Mouse (Mus musculus) midbrain, embryonic 15.5 days (tissue): Measurements from ENCODE around the gene Ak1. TPM values are rescaled to one million over a fixed set of nuclear protein-coding genes. Genes with fewer than 3 reads are reported as not detected.

Experiments used
- ATAC-seq: fragments of 200-750 bp; cut with Nextera tagmentation; replicated peaks from 2 replicates; pipeline ENCODE4 v1.8.0; 2017; ENCODE audit warnings: moderate TSS enrichment
- H3K27ac ChIP-seq: fragments of 300-500 bp; sonication (generic); 2 replicates; pipeline ENCODE4 v1.5.1; 2015; ENCODE audit warnings: mild to moderate bottlenecking, inconsistent platforms
- H3K27me3 ChIP-seq: fragments of 300-500 bp; sonication (generic); replicated peaks from 2 replicates; pipeline ENCODE4 v1.6.1; 2015; ENCODE audit warnings: inconsistent platforms
- H3K36me3 ChIP-seq: fragments of 300-500 bp; sonication (generic); replicated peaks from 2 replicates; pipeline ENCODE4 v1.6.1; 2015; ENCODE audit warnings: inconsistent platforms
- H3K4me1 ChIP-seq: fragments of 300-500 bp; sonication (generic); 2 replicates; pipeline ENCODE4 v1.6.1; 2015; ENCODE audit warnings: inconsistent platforms
- H3K4me2 ChIP-seq: fragments of 300-500 bp; sonication (generic); 2 replicates; pipeline ENCODE4 v1.6.1; 2015; ENCODE audit warnings: inconsistent platforms, mild to moderate bottlenecking, moderate library complexity
- H3K4me3 ChIP-seq: fragments of 300-500 bp; sonication (generic); 2 replicates; pipeline ENCODE4 v1.5.1; 2015; ENCODE audit warnings: mild to moderate bottlenecking, inconsistent platforms
- H3K9ac ChIP-seq: fragments of 300-500 bp; sonication (generic); 2 replicates; pipeline ENCODE4 v1.6.1; 2015; ENCODE audit warnings: mild to moderate bottlenecking, inconsistent platforms
- H3K9me3 ChIP-seq: fragments of 300-500 bp; sonication (generic); 2 replicates; pipeline ENCODE4 v1.6.1; 2016; ENCODE audit warnings: inconsistent platforms
- WGBS: fragments of 180-500 bp; shearing (Covaris S2); methylation state at CpG from one replicate; pipeline ENCODE4 v1.1.7; 2015; ENCODE audit warnings: mixed read lengths; 5-methylcytosine and 5-hydroxymethylcytosine counted together
- polyA plus RNA-seq: library from polyadenylated mRNA; unstranded; fragments of >200 nt; fragmentation: Nextera tagmentation; extraction: Ambion mirVana; gene quantifications from 2 replicates; pipeline ENCODE4 v1.2.1, GENCODE M21; 2015

The Ak1 gene
- polyA plus RNA-seq, 1 experiment from 2014 or later: 97.6 TPM

GRCm38 (mm10) chr2:32604631-32605030 lies 16.9 kb upstream of the Ak1 start:
- ATAC-seq: no peak

GRCm38 (mm10) chr2:32606161-32607142 lies 15.1 kb upstream of the Ak1 start:
- Histone ChIP-seq H3K4me1 (peaks cover 32% of the 10 kb centered on the region), H3K9me3 (no peaks in the 10 kb centered on the region), H3K4me2 (peak overlapping the region; percentile 90), H3K36me3 (no peaks in the 10 kb centered on the region), H3K9ac (peak overlapping the region; percentile 81), H3K4me3 (peak overlapping the region; percentile 71), H3K27ac (peak overlapping the region; percentile 27; the same call in 1 of the 2 replicates), H3K27me3 (no peaks in the 10 kb centered on the region)
- 11% methylated on average over 55 of the region's 55 CpGs for WGBS
- ATAC-seq: peak; percentile 86

More at GRCm38 (mm10) chr2:32604631-32605030, 16.9 kb upstream of the Ak1 start:
- H3K27me3 ChIP-seq: no peaks in the 10 kb centered on the region
- no peak overlapping the region for H3K9ac ChIP-seq
- WGBS: 50% methylated on average over 10 of the region's 10 CpGs
- no peak overlapping the region for H3K4me3 ChIP-seq
- peaks cover 27% of the 10 kb centered on the region for H3K4me1 ChIP-seq
- no peak overlapping the region for H3K27ac ChIP-seq
- H3K4me2 ChIP-seq: no peak overlapping the region
- H3K36me3 ChIP-seq: no peaks in the 10 kb centered on the region
- no peaks in the 10 kb centered on the region for H3K9me3 ChIP-seq

GRCm38 (mm10) chr2:32607262-32607947 lies 14.2 kb upstream of the Ak1 start:
- Histone ChIP-seq H3K9ac (peak overlapping the region; percentile 81), H3K9me3 (no peaks in the 10 kb centered on the region), H3K4me3 (peak overlapping the region; percentile 71), H3K4me2 (peak overlapping the region; percentile 90), H3K4me1 (peaks cover 31% of the 10 kb centered on the region), H3K27me3 (no peaks in the 10 kb centered on the region), H3K27ac (peak overlapping the region; percentile 27; the same call in 1 of the 2 replicates), H3K36me3 (no peaks in the 10 kb centered on the region)
- ATAC-seq: peak; percentile 69
- 5% methylated on average over 34 of the region's 34 CpGs for WGBS

GRCm38 (mm10) chr2:32608141-32608777 lies 13.3 kb upstream of the Ak1 start:
- 10% methylated on average over 25 of the region's 25 CpGs for WGBS
- H3K9ac ChIP-seq: no peak overlapping the region
- peak; percentile 38 for ATAC-seq

GRCm38 (mm10) chr2:32608778-32609435 lies 12.7 kb upstream of the Ak1 start:
- no peak for ATAC-seq

More at GRCm38 (mm10) chr2:32608141-32608777, 13.3 kb upstream of the Ak1 start:
- Histone ChIP-seq H3K27me3 (no peaks in the 10 kb centered on the region), H3K4me3 (peak overlapping the region; percentile 71), H3K27ac (no peak overlapping the region), H3K36me3 (no peaks in the 10 kb centered on the region), H3K9me3 (no peaks in the 10 kb centered on the region), H3K4me2 (peak overlapping the region; percentile 90), H3K4me1 (peaks cover 27% of the 10 kb centered on the region)

GRCm38 (mm10) chr2:32610610-32611229 lies 10.8 kb upstream of the Ak1 start:
- no peak overlapping the region for H3K27ac ChIP-seq
- ATAC-seq: no peak

More at GRCm38 (mm10) chr2:32608778-32609435, 12.7 kb upstream of the Ak1 start:
- H3K4me3 ChIP-seq: peak overlapping the region; percentile 71; the same call in 1 of the 2 replicates
- no peak overlapping the region for H3K27ac ChIP-seq
- H3K4me2 ChIP-seq: peak overlapping the region; percentile 90
- H3K9me3 ChIP-seq: no peaks in the 10 kb centered on the region
- no peak overlapping the region for H3K9ac ChIP-seq
- H3K27me3 ChIP-seq: no peaks in the 10 kb centered on the region
- H3K36me3 ChIP-seq: no peaks in the 10 kb centered on the region
- H3K4me1 ChIP-seq: peaks cover 27% of the 10 kb centered on the region
- 47% methylated on average over 18 of the region's 18 CpGs for WGBS

GRCm38 (mm10) chr2:32612274-32612673 lies 9.3 kb upstream of the Ak1 start:
- Histone ChIP-seq H3K27ac (no peak overlapping the region), H3K4me3 (no peak overlapping the region), H3K4me2 (no peak overlapping the region), H3K9me3 (no peaks in the 10 kb centered on the region), H3K27me3 (no peaks in the 10 kb centered on the region), H3K4me1 (peaks cover 20% of the 10 kb centered on the region), H3K36me3 (0 out of 2 replicates have a peak, but pooled peaks cover 4% of the 10 kb centered on the region), H3K9ac (no peak overlapping the region)
- WGBS: 69% methylated on average over 26 of the region's 26 CpGs
- no peak for ATAC-seq

More at GRCm38 (mm10) chr2:32610610-32611229, 10.8 kb upstream of the Ak1 start:
- Histone ChIP-seq H3K4me2 (peak overlapping the region; percentile 44), H3K36me3 (0 out of 2 replicates have a peak, but pooled peaks cover 4% of the 10 kb centered on the region), H3K4me1 (peaks cover 27% of the 10 kb centered on the region), H3K9ac (no peak overlapping the region), H3K9me3 (no peaks in the 10 kb centered on the region), H3K27me3 (no peaks in the 10 kb centered on the region), H3K4me3 (peak overlapping the region; percentile 29)
- 17% methylated on average over 23 of the region's 23 CpGs for WGBS

- Histone ChIP-seq H3K36me3 (0 out of 2 replicates have a peak, but pooled peaks cover 4% of the 10 kb centered on the region), H3K4me1 (peaks cover 16% of the 10 kb centered on the region), H3K27me3 (no peaks in the 10 kb centered on the region), H3K4me2 (no peak overlapping the region), H3K4me3 (no peak overlapping the region), H3K9me3 (no peaks in the 10 kb centered on the region), H3K27ac (no peak overlapping the region), H3K9ac (no peak overlapping the region)
- no peak for ATAC-seq
- WGBS: 94% methylated on average over 1 of the region's 1 CpGs
These were observed 4.4 kb upstream of the Ak1 start for GRCm38 (mm10) chr2:32617109-32617508.

- ATAC-seq: no peak
- Histone ChIP-seq H3K9me3 (no peaks in the 10 kb centered on the region), H3K27me3 (no peaks in the 10 kb centered on the region), H3K4me2 (no peak overlapping the region), H3K36me3 (0 out of 2 replicates have a peak, but pooled peaks cover 4% of the 10 kb centered on the region), H3K27ac (no peak overlapping the region), H3K4me1 (peaks cover 16% of the 10 kb centered on the region), H3K9ac (no peak overlapping the region), H3K4me3 (no peak overlapping the region)
- 95% methylated on average over 4 of the region's 4 CpGs for WGBS
These were observed 4.0 kb upstream of the Ak1 start for GRCm38 (mm10) chr2:32617601-32618000.

GRCm38 (mm10) chr2:32618051-32618450 lies 3.5 kb upstream of the Ak1 start:
- no peak for ATAC-seq

More at GRCm38 (mm10) chr2:32618051-32618450, 3.5 kb upstream of the Ak1 start:
- H3K36me3 ChIP-seq: 0 out of 2 replicates have a peak, but pooled peaks cover 4% of the 10 kb centered on the region
- H3K9me3 ChIP-seq: no peaks in the 10 kb centered on the region
- H3K4me3 ChIP-seq: no peak overlapping the region
- H3K27me3 ChIP-seq: no peaks in the 10 kb centered on the region
- no peak overlapping the region for H3K9ac ChIP-seq
- WGBS: 44% methylated on average over 9 of the region's 9 CpGs
- no peak overlapping the region for H3K27ac ChIP-seq
- peaks cover 16% of the 10 kb centered on the region for H3K4me1 ChIP-seq
- no peak overlapping the region for H3K4me2 ChIP-seq
